Mouse (Mus musculus) ES-Bruce4 (cell line): ENCODE measurements at regions not wholly inside any gene's neighbourhood (a gene's known extent, or its start where the extent isn't known, plus 50 kb on each side); places are given as distances from the start of the nearest gene placed in this dataset.

ENCODE experiments used
- CTCF ChIP-seq: IDR thresholded peaks from one replicate; pipeline ENCODE4 v1.8.1; 2011; ENCODE audit warnings: low read depth, low read length
- EP300 ChIP-seq: IDR thresholded peaks from 2 replicates; pipeline ENCODE4 v1.6.1; 2011; ENCODE audit warnings: low read depth, low read length; ENCODE audit not compliant: insufficient read depth
- POLR2A ChIP-seq: IDR thresholded peaks from one replicate; pipeline ENCODE4 v1.8.1; 2011; ENCODE audit warnings: low read length; ENCODE audit not compliant: insufficient read depth

DNA sequence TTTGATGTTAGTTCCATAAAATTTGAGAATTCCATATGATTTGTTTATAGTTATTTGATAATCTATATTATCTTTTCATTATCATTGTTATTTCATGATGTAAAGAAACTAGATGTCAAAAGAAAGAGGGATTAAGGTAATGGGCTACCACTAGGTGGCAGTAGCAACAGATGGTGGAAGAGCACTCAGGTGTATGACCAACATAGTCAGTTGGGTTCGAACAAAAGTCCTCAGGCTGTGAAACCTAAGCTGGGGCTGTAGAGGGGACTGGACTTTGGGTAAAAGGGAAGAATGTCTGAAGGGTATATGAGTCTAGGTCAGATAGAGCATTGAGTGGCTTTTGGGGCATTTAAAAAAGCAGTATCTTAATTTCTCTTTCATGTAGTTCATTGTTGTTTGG is 67.2 kb upstream of the Hcrtr2 start:
- TF ChIP-seq EP300: no peak
- no peak for TF ChIP-seq CTCF
- TF ChIP-seq POLR2A: no peak
